Mouse (Mus musculus) cerebellum, adult 2 months (tissue): ENCODE measurements around the gene Arid3c. TPM values are rescaled to one million over a fixed set of nuclear protein-coding genes. Genes with fewer than 3 reads are reported as not detected.

Experiments
- DNase-seq, 2 experiments: peaks; one replicate each; pipeline ENCODE4 v3.0.0; 2021
- H3K27ac ChIP-seq: fragments of 200-500 bp; 2 replicates; pipeline ENCODE4 v1.5.1; 2012; ENCODE audit warnings: low read length, control low read depth, inconsistent platforms; ENCODE audit not compliant: insufficient read depth
- H3K27me3 ChIP-seq: fragments of 200-500 bp; 2 replicates; pipeline ENCODE4 v1.6.1; 2012; ENCODE audit warnings: inconsistent platforms, mild to moderate bottlenecking, low read length, moderate library complexity; ENCODE audit not compliant: control insufficient read depth, insufficient read depth
- H3K4me1 ChIP-seq: fragments of 200-500 bp; 2 replicates; pipeline ENCODE4 v1.6.1; 2011; ENCODE audit warnings: low read length; ENCODE audit not compliant: control insufficient read depth, insufficient read depth
- H3K4me3 ChIP-seq: fragments of 200-500 bp; replicated peaks from 2 replicates; pipeline ENCODE3; 2011; ENCODE audit warnings: mild to moderate bottlenecking, low read depth, low read length, control low read depth; ENCODE audit not compliant: insufficient read depth
- CTCF ChIP-seq: fragments of 200-500 bp; IDR thresholded peaks from 2 replicates; pipeline ENCODE4 v1.5.1; 2011; ENCODE audit warnings: low read depth, mild to moderate bottlenecking, control low read depth, low read length, moderate library complexity, borderline replicate concordance; ENCODE audit not compliant: insufficient read depth
- POLR2A ChIP-seq: fragments of 200-500 bp; IDR thresholded peaks from 2 replicates; pipeline ENCODE4 v1.6.1; 2011; ENCODE audit warnings: low read length, control low read depth, borderline replicate concordance; ENCODE audit not compliant: insufficient read depth
- WGBS: fragments of 180-500 bp; shearing (Covaris S2); methylation state at CpG from one replicate; pipeline ENCODE4 v1.1.7; 2018; 5-methylcytosine and 5-hydroxymethylcytosine counted together
- polyA plus RNA-seq: library from polyadenylated mRNA; depleted of rRNA; stranded (reverse); fragments of >200 nt; gene quantifications from 2 replicates; pipeline ENCODE4 v1.2.3, GENCODE M21; 2012

The Arid3c gene
- polyA plus RNA-seq, 1 experiment = 0.18 TPM

- TF ChIP-seq POLR2A = no peak
- no peaks in the 10 kb centered on the region for H3K27me3 ChIP-seq
- peaks cover 9% of the 10 kb centered on the region; the same call in 1 of the 2 replicates for H3K4me1 ChIP-seq
- no peak for DNase-seq
- 46% methylated on average over 8 of the region's 8 CpGs for WGBS
- H3K4me3 ChIP-seq = no peak overlapping the region
- no peak overlapping the region for H3K27ac ChIP-seq
Observed at GRCm38 (mm10) chr4:41715082-41715481, 15.9 kb downstream of the Arid3c start.

- H3K4me1 ChIP-seq = peaks cover 9% of the 10 kb centered on the region; the same call in 1 of the 2 replicates
- no peaks in the 10 kb centered on the region for H3K27me3 ChIP-seq
- DNase-seq = peak; percentile 79 to 82
- TF ChIP-seq CTCF (peak; percentile 87), POLR2A (no peak)
- peak overlapping the region; percentile 33 for H3K4me3 ChIP-seq
- no peak overlapping the region for H3K27ac ChIP-seq
- WGBS = 6% methylated on average over 8 of the region's 8 CpGs
Observed at GRCm38 (mm10) chr4:41714276-41714675, 16.7 kb downstream of the Arid3c start.

GRCm38 (mm10) chr4:41713197-41714067 lies 17.5 kb downstream of the Arid3c start, which contains the start of gene Rpp25l:
Gene Rpp25l (minus strand): TSS chr4:41713534.
- DNase-seq = peak; percentile 84 to 89
- no peaks in the 10 kb centered on the region for H3K27me3 ChIP-seq
- H3K4me3 ChIP-seq = peak within 1 kb of the TSS; percentile 90
- peak within 1 kb of the TSS; percentile 81 for H3K27ac ChIP-seq
- H3K4me1 ChIP-seq = peaks cover 9% of the 10 kb centered on the region; the same call in 1 of the 2 replicates
- TF ChIP-seq POLR2A (peak; percentile 92), CTCF (peak; percentile 28; the same call in 1 of the 2 replicates)
- WGBS = under 1% methylated on average over 61 of the region's 61 CpGs

- H3K27me3 ChIP-seq = no peaks in the 10 kb centered on the region
- peak overlapping the region; percentile 90 for H3K4me3 ChIP-seq
- peaks cover 9% of the 10 kb centered on the region; the same call in 1 of the 2 replicates for H3K4me1 ChIP-seq
- H3K27ac ChIP-seq = peak overlapping the region; percentile 81
- DNase-seq = peak in 1 of 2 experiments; percentile 54
- TF ChIP-seq POLR2A (no peak), CTCF (no peak)
- 7% methylated on average over 31 of the region's 31 CpGs for WGBS
Observed at GRCm38 (mm10) chr4:41712421-41713196, 18.3 kb downstream of the Arid3c start.

- TF ChIP-seq POLR2A (no peak), CTCF (no peak)
- DNase-seq = peak; percentile 64 to 69
- H3K27ac ChIP-seq = peak overlapping the region; percentile 4; the same call in 1 of the 2 replicates
- no peaks in the 10 kb centered on the region for H3K27me3 ChIP-seq
- 21% methylated on average over 16 of the region's 16 CpGs for WGBS
- peak overlapping the region; percentile 90 for H3K4me3 ChIP-seq
- H3K4me1 ChIP-seq = peaks cover 14% of the 10 kb centered on the region
Observed at GRCm38 (mm10) chr4:41711705-41712375, 19.1 kb downstream of the Arid3c start.

- H3K4me1 ChIP-seq = peaks cover 22% of the 10 kb centered on the region
- WGBS = 71% methylated on average over 4 of the region's 4 CpGs
- TF ChIP-seq POLR2A = no peak
- TF ChIP-seq CTCF = no peak
- no peak for DNase-seq
- no peak overlapping the region for H3K4me3 ChIP-seq
- no peak overlapping the region for H3K27ac ChIP-seq
- no peaks in the 10 kb centered on the region for H3K27me3 ChIP-seq
Observed at GRCm38 (mm10) chr4:41710229-41710628, 20.7 kb downstream of the Arid3c start.

GRCm38 (mm10) chr4:41708192-41708745 lies 22.7 kb downstream of the Arid3c start:
- peak; percentile 41; the same call in 1 of the 2 replicates for TF ChIP-seq CTCF
- no peak for TF ChIP-seq POLR2A
- 43% methylated on average over 8 of the region's 8 CpGs for WGBS
- H3K4me1 ChIP-seq = peaks cover 22% of the 10 kb centered on the region
- no peak overlapping the region for H3K27ac ChIP-seq
- no peak overlapping the region for H3K4me3 ChIP-seq
- peak in 1 of 2 experiments; percentile 65 for DNase-seq
- H3K27me3 ChIP-seq = no peaks in the 10 kb centered on the region
